Mouse (Mus musculus) frontal cortex, postnatal 25 days (tissue): ENCODE data around the gene Pigl.

Experiments used
- DNase-seq, 2 experiments: peaks; one replicate each; pipeline ENCODE4 v3.0.0; 2022; ENCODE audit warnings: low spot score in 2 of 2

Pigl gene

GRCm38 (mm10) chr11:62513311-62513710 lies 55.1 kb downstream of the Pigl start:
- DNase-seq = no peak

GRCm38 (mm10) chr11:62518991-62519390 lies 60.7 kb downstream of the Pigl start:
- no peak for DNase-seq

- no peak for DNase-seq
Measured at GRCm38 (mm10) chr11:62522283-62522682, 64.0 kb downstream of the Pigl start.

GRCm38 (mm10) chr11:62537089-62537488 lies 78.8 kb downstream of the Pigl start:
- DNase-seq = no peak

GRCm38 (mm10) chr11:62537590-62537989 lies 79.3 kb downstream of the Pigl start:
- DNase-seq = no peak

GRCm38 (mm10) chr11:62538321-62539088 lies 80.2 kb downstream of the Pigl start:
- peak; percentile 29 to 41 for DNase-seq

GRCm38 (mm10) chr11:62539089-62539890 lies 81.0 kb downstream of the Pigl start, which contains the start of gene Cenpv:
Cenpv (minus strand) TSS chr11:62539261.
- peak; percentile 53 to 57 for DNase-seq

GRCm38 (mm10) chr11:62540167-62540566 lies 81.9 kb downstream of the Pigl start:
- DNase-seq = no peak

- DNase-seq = no peak
Measured at GRCm38 (mm10) chr11:62540969-62541368, 82.7 kb downstream of the Pigl start.

GRCm38 (mm10) chr11:62541581-62541980 lies 83.3 kb downstream of the Pigl start:
- DNase-seq = no peak

GRCm38 (mm10) chr11:62543991-62544390 lies 85.7 kb downstream of the Pigl start:
- DNase-seq = no peak

- DNase-seq = no peak
Measured at GRCm38 (mm10) chr11:62549782-62550181, 91.5 kb downstream of the Pigl start.

GRCm38 (mm10) chr11:62550227-62550685 lies 92.0 kb downstream of the Pigl start:
- DNase-seq = no peak

- DNase-seq = peak; percentile 99
Measured at GRCm38 (mm10) chr11:62550727-62551225, 92.5 kb downstream of the Pigl start, which contains the start of gene Ubb. Ubb (plus strand) TSS chr11:62551171.

- peak; percentile 85 to 88 for DNase-seq
Measured at GRCm38 (mm10) chr11:62551226-62552119, 93.2 kb downstream of the Pigl start.

GRCm38 (mm10) chr11:62553186-62553585 lies 94.9 kb downstream of the Pigl start:
- DNase-seq = no peak

GRCm38 (mm10) chr11:62553633-62554032 lies 95.4 kb downstream of the Pigl start:
- DNase-seq = no peak

- no peak for DNase-seq
Measured at GRCm38 (mm10) chr11:62554163-62554855, 96.0 kb downstream of the Pigl start.

GRCm38 (mm10) chr11:62554934-62555517 lies 96.8 kb downstream of the Pigl start:
- DNase-seq = no peak

GRCm38 (mm10) chr11:62555896-62556412 lies 97.7 kb downstream of the Pigl start:
- DNase-seq = no peak
